Mouse (Mus musculus) left cerebral cortex, postnatal 25 days (tissue): ENCODE measurements around the gene Vmn2r74. TPM values are rescaled to one million over a fixed set of nuclear protein-coding genes. Genes with fewer than 3 reads are reported as not detected.

Experiments used
- DNase-seq, 2 experiments: peaks; one replicate each; pipeline ENCODE4 v3.0.0; 2022; ENCODE audit warnings: low spot score in 2 of 2, mixed read lengths in 1 of 2
- intact Hi-C: fragments of 180-260 bp; cut with DNase I; formaldehyde crosslinking; loops from one replicate; pipeline ENCODE4 v1.15.1; 2025
- total RNA-seq, 2 experiments: library from RNA; stranded (reverse); gene quantifications; 2 replicates each; pipeline ENCODE4 v1.2.3; 2021

Vmn2r74 gene
- total RNA-seq: not detected

GRCm38 (mm10) chr7:85961529-85961928 is at the start of gene Vmn2r74:
Gene Vmn2r74, minus strand, starts transcription at chr7:85961629.
- intact Hi-C loops: no loop called here
- no peak for DNase-seq

GRCm38 (mm10) chr7:86007533-86007932 is 46.1 kb upstream of the Vmn2r74 start:
- intact Hi-C loops: no loop called here
- DNase-seq: no peak

Other genes with a start within 250 kb of the Vmn2r74 start
- gene Vmn2r72, start 206.5 kb downstream of the Vmn2r74 start, total RNA-seq: not detected
- gene Vmn2r73, start 85.4 kb downstream of the Vmn2r74 start, total RNA-seq: not detected
- gene Vmn2r75, start 210.1 kb upstream of the Vmn2r74 start, total RNA-seq: not detected